Mouse (Mus musculus): ENCODE results near the gene Hormad1. TPM values are rescaled to one million over a fixed set of nuclear protein-coding genes. Genes with fewer than 3 reads are reported as not detected.
A peak's percentile ranks its signal among the peaks of the same experiment; 100 is the strongest.
"Not testable (repeated sequence)": the region's sequence is repeated elsewhere in the genome, so short reads cannot be mapped to it uniquely, and the experiment has no call there.

Gene Hormad1
- total RNA-seq, 2 experiments from 2014 or later = not detected

DNA sequence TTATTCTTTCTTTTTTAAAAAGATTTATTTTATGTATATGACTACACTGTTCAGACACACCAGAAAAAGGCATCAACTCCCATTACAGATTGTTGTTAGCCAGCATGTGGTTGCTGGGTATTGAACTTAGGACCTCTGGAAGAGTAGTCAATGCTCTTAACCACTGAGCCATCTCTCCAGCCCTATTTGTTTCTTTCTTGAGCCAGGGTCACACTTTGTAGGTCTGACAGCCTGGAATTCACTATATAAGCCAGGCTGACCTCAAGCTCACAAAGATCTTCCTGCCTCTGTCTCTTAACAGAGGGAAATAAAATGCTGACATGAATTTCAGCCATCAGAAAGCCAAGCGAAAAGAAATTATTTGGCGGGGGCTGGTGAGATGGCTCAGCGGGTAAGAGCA lies 10.1 kb downstream of the Hormad1 start:
- DNase-seq = no peak

DNA sequence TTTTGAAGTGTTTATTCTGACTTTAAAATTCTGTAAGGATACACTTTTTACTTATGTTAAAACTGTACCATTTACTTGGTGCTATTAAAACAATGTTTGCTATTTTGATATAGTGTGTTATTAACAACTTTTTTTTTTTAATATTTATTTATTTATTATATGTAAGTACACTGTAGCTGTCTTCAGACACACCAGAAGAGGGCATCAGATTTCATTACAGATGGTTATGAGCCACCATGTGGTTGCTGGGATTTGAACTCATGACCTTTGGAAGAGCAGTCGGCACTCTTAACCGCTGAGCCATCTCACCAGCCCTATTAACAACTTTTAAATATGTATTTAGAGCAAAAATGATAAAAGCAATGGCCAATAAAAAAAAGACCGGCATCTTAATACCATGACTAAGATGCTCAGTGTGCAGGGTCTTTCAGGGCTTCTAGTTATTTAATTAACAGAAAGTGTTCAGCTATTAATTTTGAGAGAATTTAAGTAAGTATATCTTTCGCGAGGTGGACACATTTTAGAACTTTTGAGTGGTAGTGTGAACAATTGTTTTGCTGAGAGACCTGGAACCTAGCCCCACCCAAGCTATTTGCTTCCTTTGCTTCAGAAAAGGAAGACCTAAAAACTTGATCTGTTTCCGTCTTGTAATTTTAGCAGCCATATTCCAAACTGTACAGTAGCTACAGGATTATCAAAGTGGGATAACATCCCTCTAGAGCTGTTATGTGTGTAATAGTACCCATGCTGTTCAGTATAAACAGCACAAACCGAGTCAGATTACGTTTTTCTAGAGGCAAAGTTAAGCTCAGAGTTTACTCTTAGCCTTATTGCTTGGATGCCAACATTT lies 28.5 kb downstream of the Hormad1 start:
- no peak for DNase-seq

DNA sequence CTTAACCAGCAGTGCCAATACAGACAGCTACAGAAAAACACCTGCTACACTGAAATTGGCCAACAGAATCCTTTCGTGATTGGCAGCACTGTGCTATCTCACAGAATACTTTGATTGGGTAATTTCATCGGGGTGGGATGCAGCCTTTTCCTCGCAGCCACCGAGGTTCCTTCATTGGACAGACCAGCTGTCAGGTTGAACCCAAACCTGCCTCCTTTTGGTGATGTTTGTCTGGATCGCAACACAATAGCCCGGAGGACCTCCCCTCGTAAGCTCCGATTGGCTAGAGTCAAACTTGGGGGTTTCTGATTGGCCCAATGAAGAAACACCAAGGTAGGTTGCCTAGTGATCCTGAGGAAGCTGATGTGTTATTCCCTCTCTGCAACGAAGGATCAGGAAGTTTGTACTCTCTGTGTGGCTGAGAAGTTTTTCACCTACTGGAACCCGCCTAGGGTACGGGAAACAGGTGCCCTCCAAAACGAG lies 29.2 kb downstream of the Hormad1 start, which contains the start of gene Golph3l:
Gene Golph3l, plus strand, starts transcription at position 331 of the 483 bp plus-strand sequence.
- peak; percentile 94 for DNase-seq

DNA sequence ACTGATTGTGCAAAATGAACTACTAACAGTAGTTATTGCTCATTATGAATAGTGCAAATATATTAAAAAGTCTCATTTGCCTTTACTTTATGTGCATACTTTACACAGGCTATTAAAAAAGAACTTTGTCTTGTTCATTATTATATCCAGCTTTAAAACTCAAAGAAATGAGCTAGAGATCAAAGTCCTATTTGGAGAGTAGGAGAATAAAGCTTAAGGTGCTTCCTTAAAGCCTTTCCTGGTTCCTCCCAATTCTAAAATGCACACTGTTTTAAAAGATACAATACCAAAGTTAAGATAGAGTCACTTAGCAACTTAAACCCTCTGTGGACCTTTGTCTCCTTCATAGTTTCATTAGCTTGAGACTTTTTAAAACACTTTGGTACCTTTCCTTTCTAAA lies 39.3 kb downstream of the Hormad1 start:
- DNase-seq = no peak

DNA sequence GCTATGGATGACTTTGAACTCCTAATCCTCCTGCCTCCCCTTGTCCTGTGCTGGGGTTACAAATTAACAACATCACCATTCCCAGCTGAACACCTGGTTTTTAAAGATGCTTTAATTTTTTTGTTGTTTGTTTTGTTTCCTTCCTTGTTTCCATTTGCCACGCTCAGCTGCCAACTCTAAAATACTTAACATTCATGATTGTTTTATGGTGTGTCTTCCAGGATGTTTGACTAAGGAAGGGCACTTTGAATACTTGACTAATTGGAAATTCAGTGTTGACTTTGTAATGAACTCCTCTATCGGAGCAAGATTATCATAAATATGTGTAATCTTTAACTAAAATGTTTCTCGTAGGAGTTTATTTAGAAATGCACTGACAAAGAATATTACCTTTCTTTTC lies 41.8 kb downstream of the Hormad1 start:
- DNase-seq = no peak

DNA sequence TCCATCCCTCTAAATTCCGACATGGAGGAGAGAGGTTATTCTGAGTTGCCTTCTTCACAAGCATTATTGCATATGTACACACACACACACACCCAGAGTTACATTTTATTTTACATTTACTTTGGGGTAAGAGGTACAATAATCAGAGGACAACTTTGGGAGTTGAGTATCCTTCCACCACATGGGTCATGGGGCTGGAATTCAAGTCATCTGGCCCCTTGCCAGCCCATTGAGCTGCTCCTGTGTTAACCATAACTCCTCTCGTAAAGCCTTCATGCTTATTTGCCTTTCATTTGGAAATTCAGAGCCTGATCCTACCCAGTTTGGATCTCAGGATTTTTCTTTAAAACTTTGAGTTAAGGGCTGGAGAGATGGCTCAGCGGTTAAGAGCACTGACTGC lies 46.6 kb downstream of the Hormad1 start:
- DNase-seq = no peak

DNA sequence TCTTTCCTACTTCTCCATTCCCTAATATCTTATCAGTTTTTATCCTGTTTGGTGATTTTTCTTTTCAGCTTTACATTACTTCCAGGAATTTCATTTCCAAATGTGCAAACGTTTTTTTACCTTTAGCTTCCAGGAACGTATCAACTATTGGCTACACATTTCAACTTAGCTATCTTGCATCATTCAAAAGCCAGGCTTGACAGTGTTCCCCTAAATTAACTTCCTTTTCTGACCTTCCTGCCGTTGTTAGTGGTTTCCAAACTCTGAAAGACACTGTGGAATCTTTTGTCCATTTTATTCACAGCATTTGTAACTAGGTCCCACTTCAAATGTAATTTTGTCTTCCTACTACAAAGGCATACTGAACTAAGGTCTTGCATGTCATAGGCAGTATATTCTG lies 49.7 kb downstream of the Hormad1 start:
- no peak for DNase-seq

DNA sequence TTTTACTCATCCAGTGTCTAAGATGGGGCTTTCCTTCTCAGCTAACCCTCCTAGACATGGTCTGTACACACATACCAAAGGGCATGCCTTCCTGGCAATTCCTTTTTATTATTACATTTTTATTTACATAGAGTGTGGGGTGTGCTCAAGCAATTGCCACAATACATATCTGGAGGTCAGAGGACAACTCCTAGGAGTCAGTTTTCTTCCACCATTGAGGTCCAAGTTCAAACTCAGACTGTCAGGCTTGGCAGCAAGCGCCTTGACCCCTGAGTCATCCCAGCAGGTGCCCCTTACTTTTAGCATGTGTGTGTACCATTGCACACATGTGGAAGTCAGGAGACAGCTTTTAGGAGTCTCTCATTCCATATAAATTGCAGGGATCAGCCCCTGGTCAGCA lies 54.5 kb downstream of the Hormad1 start:
- DNase-seq = no peak

DNA sequence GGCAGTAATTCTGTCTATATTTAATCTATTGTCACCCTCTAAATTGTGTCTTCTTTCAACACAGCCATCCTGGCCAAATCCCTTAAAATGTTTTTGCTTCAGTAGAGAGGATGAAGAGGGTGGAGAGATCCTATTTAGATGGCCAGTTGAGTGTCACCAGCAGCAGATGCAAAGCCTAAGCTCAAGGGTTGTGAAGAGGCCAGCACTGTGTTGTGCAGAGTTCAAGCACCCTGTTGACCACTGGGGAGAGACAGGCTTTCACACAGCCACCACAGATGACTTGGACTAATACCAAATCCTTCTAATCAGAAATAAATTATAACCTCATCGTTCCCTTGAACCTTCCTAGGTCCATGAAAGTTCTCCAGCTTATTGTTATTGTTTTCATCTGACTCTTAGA lies 59.0 kb downstream of the Hormad1 start:
- no peak for DNase-seq

DNA sequence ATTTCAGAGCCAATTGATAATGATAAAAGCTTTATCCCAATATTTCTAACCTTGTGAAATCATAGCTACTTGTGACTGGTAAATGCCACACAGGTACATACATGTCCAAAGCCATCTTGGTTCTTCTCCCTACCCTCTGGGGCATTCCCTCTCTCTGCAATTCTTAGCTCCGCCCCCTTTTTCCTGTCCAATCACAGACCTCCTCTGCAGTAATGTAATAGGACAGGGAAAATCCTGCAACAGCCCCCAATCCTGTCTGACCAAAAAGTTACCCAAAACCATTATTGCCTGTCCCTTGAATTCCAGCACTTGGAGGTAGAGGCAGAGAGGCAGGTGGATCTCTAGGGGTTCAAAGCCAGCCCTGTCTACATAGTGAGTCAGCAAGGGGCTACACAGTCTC lies 61.8 kb downstream of the Hormad1 start:
- no peak for DNase-seq

DNA sequence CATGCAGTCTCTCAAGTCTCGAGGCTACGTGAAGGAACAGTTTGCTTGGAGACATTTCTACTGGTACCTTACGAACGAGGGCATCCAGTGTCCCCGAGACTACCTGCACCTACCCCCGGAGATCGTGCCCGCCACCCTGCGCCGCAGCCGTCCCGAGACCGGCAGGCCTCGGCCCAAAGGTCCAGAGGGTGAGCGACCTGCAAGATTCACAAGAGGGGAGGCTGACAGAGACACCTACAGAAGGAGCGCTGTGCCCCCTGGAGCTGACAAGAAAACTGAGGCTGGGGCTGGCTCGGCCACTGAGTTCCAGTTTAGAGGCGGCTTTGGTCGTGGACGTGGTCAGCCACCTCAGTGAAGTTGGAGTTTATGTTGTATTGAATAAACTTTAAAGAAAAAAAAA lies 62.9 kb downstream of the Hormad1 start:
- DNase-seq = not testable (repeated sequence)

DNA sequence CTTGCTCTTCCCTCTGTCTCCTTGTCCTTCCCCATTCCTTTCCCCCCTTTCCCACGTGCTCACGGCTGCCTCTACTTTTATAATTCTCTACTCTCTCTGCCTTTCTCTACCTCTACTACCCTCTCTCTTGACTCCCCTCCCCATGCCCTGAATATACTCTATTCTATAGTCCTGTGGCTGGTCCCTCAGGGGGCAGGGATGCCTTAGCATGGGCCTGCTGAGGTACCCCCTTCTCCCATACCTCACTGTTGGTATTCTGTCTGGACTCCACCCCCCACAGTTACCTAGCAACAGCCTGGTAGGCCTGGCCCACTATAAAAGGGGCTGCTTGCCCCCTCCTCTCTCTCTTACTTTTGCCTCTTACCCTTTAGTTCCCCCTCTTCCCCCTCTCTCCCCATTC lies 64.1 kb downstream of the Hormad1 start:
- DNase-seq = no peak

DNA sequence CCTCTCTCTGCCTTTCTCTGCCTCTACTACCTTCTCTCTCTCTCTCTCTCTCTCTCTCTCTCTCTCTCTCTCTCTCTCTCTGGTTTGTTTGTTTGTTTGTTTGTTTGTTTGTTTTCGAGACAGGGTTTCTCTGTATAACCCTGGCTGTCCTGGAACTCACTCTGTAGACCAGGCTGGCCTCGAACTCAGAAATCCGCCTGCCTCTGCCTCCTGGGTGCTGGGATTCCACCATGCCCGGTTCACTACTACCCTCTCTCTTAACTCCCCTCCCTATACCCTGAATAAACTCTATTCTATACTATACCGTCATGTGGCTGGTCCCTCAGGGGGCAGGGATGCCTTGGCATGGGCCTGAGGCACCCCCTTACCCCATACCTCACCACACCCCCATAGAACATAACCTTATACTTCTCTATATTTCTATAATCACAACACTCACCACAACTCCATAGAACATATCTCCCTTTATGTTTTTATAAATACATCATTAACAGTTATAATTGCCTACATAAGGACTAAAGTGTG lies 64.6 kb downstream of the Hormad1 start:
- DNase-seq = not testable (repeated sequence)

DNA sequence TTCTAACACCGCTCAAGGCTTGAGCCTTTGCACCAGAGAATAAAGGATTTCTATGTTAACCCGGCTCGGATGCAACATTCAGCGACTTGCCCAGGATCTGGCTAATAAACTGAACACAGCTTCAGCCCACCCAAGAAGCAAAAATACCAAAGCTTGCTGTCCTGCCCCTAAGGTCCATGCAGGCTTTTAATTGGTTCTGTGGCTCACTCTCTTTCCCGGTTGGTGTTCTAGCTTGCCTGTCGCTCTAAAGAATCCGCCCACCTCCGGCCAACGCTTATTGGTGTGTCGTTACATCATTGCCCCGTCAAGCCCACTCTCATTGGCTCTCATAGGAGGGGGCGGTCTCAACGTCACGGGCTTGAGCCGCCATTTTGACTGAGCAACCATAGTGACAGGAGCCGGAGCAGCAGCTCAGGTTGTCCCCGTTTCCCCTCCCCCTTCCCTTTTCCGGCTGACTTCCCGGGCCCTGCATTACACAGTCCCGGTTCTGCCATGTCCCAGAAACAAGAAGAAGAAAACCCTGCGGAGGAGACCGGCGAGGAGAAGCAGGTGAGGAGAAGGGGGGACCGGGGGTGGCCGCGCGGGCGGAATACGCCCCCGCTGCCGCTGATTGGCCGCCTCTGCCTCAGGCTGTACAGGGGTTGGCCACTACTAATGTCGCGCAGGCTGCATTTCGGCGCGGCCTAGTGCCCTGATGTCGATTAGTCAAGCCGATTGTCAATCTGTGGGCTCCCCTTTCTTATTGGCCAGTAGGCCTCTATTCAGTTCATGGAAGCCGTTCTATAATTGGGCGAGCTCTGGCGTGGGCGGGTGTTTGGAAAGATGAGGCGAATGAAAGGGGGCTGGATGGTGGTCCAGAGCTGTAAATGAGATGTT lies 65.4 kb downstream of the Hormad1 start, which contains the start of gene Ensa:
Gene Ensa, plus strand, starts transcription at position 366 of the 876 bp plus-strand sequence.
- DNase-seq = peak; percentile 98

DNA sequence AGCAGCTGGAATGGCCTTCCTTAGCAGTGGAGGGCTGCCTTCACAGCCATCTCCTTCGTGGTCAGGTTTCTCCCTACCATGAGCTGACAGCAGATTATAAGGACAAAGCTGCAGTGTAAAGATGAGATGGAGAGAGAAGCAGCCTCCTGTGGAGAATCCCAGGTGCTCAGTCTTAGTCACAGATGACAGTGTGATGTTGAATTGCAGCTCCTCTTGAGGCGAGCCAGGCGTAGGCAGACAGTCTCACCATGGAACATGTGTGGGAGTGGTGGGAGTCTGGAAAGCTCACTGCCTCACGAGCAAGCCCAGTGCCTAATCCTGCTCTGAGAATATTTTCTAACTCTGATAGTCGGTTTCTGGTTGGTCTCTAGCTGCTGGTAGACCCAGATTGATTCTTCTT lies 68.3 kb downstream of the Hormad1 start:
- DNase-seq = peak; percentile 68

DNA sequence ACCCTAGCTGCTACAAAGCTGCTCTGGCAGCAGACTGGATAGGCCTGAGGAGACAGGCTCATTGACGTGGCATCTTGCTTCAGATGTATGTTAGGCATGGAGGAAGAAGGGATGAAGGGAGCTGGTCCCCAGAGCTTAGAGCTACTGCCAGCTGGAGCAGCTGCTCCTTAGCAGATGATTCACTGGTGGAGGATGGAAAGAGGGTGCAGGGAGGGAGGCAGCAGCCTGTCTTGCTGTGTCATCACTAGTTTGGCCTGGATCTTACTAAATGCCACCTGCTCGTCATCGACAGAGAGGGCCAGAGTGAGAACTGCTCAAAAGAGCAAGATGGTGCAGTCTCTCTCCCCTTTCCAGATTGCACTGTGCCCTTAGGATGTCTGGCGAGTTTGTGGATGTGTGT lies 70.3 kb downstream of the Hormad1 start:
- peak; percentile 77 to 82 for DNase-seq

DNA sequence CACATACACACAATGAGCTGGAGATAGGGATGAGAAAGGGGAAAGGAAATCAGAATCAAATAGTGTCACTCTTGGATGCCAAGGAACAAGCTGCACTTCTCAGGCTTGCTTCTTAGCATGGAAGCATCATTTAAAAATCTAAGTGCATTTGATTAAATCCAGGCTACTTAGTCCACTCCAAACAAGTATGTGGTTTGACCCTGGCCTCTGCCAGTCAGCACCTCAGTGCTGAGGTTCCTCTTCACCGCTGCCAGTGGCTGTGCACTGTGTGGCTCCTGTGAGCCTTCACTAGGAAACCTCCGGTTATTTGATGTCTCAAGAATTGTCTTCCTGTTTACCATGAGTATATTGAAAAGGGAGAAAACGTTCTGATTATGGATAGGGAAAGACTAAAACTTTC lies 71.4 kb downstream of the Hormad1 start:
- DNase-seq = no peak

DNA sequence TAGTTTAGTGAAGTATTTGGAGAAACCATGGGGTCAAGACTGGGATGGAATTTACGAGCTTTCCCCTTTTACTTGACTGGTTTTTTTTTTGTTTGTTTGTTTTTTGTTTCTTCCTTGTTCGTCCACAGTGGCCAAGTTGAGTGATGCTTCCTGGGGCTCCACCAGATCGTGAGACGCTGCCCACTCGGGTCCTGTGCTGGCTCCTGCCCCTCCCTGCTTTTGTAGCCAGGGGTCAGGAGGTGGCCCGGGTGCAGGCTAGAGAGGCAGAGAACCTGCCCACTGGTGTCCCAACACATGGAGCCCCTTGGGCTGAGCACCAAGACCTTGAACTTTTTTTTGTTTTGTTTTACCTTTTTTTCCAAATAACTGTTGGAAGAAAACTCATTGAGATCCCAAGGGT lies 71.8 kb downstream of the Hormad1 start:
- DNase-seq = no peak

DNA sequence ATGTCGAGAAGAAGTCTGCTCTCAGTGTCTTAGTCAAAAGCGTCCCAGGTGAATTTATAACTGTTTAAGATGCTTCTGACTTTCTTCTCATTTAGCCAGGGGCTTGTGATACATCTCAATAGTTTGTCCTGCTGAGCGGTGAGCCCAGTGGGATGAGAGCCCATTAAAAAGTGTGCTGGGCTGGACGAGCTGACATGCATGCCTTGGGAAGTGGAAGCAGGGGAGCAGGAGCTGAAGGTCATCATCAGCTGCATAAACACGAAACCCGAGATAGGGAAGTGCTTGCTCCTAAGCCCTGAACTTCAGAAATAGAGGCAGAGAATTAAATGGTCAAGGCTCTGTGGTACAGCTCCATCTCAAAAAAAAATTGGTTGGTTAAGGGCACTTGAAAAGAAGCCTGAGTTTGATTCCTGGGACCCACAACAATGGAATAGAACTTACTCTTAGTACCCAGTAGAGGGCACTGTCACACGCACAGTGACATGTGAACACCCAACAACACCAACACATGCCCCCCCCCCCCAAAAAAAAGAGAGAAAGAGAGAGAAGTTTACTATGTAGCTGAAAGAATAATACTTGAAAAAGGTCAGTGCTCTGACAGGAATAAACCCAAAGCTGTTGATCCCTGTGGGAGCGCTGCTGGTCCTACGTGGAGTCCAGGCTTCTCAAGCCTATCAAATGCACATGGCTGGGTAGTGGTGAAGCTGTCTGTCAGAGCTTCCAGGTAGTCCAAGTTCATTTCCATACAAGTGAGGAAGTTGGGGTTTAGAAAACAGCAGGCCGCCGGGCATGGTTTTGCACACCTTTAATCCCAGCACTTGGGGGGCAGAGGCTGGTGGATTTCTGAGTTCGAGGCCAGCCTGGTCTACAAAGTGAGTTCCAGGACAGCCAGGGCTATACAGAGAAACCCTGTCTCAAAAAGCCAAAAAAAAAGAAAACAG lies 73.4 kb downstream of the Hormad1 start:
- DNase-seq = no peak

DNA sequence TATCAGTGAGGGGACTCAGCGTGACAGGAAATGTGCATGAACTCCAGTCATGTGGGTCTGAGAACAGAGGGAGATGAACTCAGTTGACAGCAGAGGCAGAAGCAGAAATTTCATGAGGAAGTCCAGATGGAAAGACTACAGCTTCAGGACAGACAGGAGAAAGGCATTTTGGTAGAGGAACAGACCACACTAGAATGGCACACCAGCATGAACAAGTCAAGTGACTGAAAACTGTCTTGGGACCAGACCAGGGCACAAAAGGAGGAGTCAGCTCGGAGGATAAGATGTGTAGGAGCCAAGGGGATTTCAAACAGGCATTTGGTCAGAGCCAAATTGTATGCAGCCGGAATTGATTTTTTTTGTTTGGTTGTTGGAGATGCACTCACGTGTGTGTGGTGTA lies 76.2 kb downstream of the Hormad1 start:
- no peak for DNase-seq

DNA sequence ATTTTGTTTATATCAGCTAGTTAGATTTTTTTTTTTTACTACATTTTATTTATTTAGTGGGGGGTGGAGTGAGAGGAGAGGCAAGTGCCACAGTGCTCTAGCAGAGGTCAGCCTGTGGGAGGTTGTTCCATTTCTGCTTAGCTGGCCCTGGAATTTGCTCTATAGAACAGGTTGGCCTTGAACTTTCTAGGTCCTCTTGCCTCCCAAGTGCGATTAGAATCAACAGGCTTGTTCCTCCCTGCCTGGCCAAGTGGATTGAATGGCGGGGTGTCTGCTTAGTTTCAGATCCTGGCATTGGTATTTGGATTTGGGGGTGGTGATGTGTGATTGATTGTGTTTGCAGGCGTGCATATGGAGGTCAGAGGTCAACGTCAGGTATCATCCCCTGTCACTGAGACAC lies 76.6 kb downstream of the Hormad1 start:
- no peak for DNase-seq
